Mouse (Mus musculus) ES-Bruce4 (cell line): ENCODE data around the gene Ocrl. TPM values are rescaled to one million over a fixed set of nuclear protein-coding genes. Genes with fewer than 3 reads are reported as not detected.

Source experiments
- H3K27ac ChIP-seq: 2 replicates; pipeline ENCODE4 v1.5.1; 2012; ENCODE audit warnings: low read length, inconsistent platforms; ENCODE audit not compliant: insufficient read depth
- H3K27me3 ChIP-seq: 2 replicates; pipeline ENCODE4 v1.6.1; 2012; ENCODE audit warnings: mild to moderate bottlenecking, low read length, inconsistent platforms; ENCODE audit not compliant: control insufficient read depth, poor library complexity, insufficient read depth, severe bottlenecking
- H3K36me3 ChIP-seq: 2 replicates; pipeline ENCODE4 v1.6.1; 2012; ENCODE audit warnings: inconsistent platforms, mild to moderate bottlenecking, low read length, moderate library complexity; ENCODE audit not compliant: control insufficient read depth, poor library complexity, insufficient read depth, severe bottlenecking
- H3K4me1 ChIP-seq: one replicate; pipeline ENCODE4 v1.8.1; 2011; ENCODE audit warnings: low read length; ENCODE audit not compliant: control insufficient read depth, insufficient read depth
- H3K4me3 ChIP-seq: 2 replicates; pipeline ENCODE4 v1.5.1; 2011; ENCODE audit warnings: low read depth, mild to moderate bottlenecking, low read length
- H3K9ac ChIP-seq: 2 replicates; pipeline ENCODE4 v1.6.1; 2012; ENCODE audit warnings: low read depth, mild to moderate bottlenecking, inconsistent platforms; ENCODE audit not compliant: poor library complexity, severe bottlenecking
- H3K9me3 ChIP-seq: replicated peaks from 2 replicates; pipeline ENCODE4 v1.6.1; 2012; ENCODE audit warnings: mild to moderate bottlenecking, low read length, inconsistent platforms; ENCODE audit not compliant: control insufficient read depth, poor library complexity, insufficient read depth, severe bottlenecking
- CTCF ChIP-seq: IDR thresholded peaks from one replicate; pipeline ENCODE4 v1.8.1; 2011; ENCODE audit warnings: low read depth, low read length
- EP300 ChIP-seq: IDR thresholded peaks from 2 replicates; pipeline ENCODE4 v1.6.1; 2011; ENCODE audit warnings: low read depth, low read length; ENCODE audit not compliant: insufficient read depth
- POLR2A ChIP-seq: IDR thresholded peaks from one replicate; pipeline ENCODE4 v1.8.1; 2011; ENCODE audit warnings: low read length; ENCODE audit not compliant: insufficient read depth
- polyA plus RNA-seq: library from polyadenylated mRNA; stranded (reverse); fragments of >200 nt; gene quantifications from 2 replicates; pipeline ENCODE4 v1.2.4, GENCODE M21; 2011; ENCODE audit warnings: low read depth; ENCODE audit not compliant: missing spikeins, insufficient read depth, insufficient read length

The Ocrl gene
- polyA plus RNA-seq, 1 experiment: 45.1 TPM

- H3K4me1 ChIP-seq: no peaks in the 10 kb centered on the region
- no peak overlapping the region for H3K9ac ChIP-seq
- no peaks in the 10 kb centered on the region for H3K9me3 ChIP-seq
- H3K4me3 ChIP-seq: no peak overlapping the region
- H3K27me3 ChIP-seq: no peaks in the 10 kb centered on the region
- H3K36me3 ChIP-seq: no peaks in the 10 kb centered on the region; the same call in 1 of the 2 replicates
- no peak for TF ChIP-seq CTCF
- no peak for TF ChIP-seq EP300
- no peak for TF ChIP-seq POLR2A
- no peak overlapping the region for H3K27ac ChIP-seq
Measured at GRCm38 (mm10) chrX:47930449-47930848, 18.3 kb downstream of the Ocrl start.

DNA sequence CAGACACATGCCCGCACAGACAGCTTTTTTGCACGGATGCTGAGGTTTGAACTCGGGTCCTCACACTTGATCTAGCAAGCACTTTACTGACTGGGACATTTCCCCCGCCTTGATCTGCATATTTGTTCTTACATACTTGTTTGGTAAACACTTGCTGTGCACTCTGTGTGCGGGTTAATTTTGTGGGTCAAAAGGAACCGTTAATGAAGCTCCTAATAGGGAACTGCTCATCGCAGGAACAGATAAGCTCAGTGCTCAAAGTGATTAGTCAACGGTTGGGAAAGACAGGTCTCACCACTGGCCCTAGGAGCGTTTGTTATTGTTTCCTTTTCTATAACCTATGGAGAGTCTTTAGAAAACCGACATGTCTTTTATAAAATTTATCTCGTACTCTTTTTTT lies 22.2 kb downstream of the Ocrl start:
- Histone ChIP-seq H3K27ac (no peak overlapping the region), H3K9me3 (no peaks in the 10 kb centered on the region), H3K27me3 (no peaks in the 10 kb centered on the region), H3K4me3 (no peak overlapping the region), H3K36me3 (no peaks in the 10 kb centered on the region; the same call in 1 of the 2 replicates), H3K9ac (no peak overlapping the region), H3K4me1 (no peaks in the 10 kb centered on the region)
- TF ChIP-seq CTCF: no peak
- TF ChIP-seq EP300: no peak
- TF ChIP-seq POLR2A: no peak

- no peaks in the 10 kb centered on the region for H3K36me3 ChIP-seq
Measured at GRCm38 (mm10) chrX:47936885-47937284, 24.7 kb downstream of the Ocrl start.

GRCm38 (mm10) chrX:47937740-47938139 lies 25.6 kb downstream of the Ocrl start:
- Histone ChIP-seq H3K4me3 (no peak overlapping the region), H3K4me1 (no peaks in the 10 kb centered on the region), H3K36me3 (no peaks in the 10 kb centered on the region), H3K27ac (no peak overlapping the region), H3K9ac (no peak overlapping the region), H3K27me3 (no peaks in the 10 kb centered on the region), H3K9me3 (no peaks in the 10 kb centered on the region)
- TF ChIP-seq EP300 (no peak), CTCF (no peak), POLR2A (no peak)

More at GRCm38 (mm10) chrX:47936885-47937284, 24.7 kb downstream of the Ocrl start:
- Histone ChIP-seq H3K27me3 (no peaks in the 10 kb centered on the region), H3K27ac (no peak overlapping the region), H3K4me3 (no peak overlapping the region), H3K9me3 (no peaks in the 10 kb centered on the region), H3K9ac (no peak overlapping the region), H3K4me1 (no peaks in the 10 kb centered on the region)
- TF ChIP-seq EP300: no peak
- no peak for TF ChIP-seq CTCF
- TF ChIP-seq POLR2A: no peak

DNA sequence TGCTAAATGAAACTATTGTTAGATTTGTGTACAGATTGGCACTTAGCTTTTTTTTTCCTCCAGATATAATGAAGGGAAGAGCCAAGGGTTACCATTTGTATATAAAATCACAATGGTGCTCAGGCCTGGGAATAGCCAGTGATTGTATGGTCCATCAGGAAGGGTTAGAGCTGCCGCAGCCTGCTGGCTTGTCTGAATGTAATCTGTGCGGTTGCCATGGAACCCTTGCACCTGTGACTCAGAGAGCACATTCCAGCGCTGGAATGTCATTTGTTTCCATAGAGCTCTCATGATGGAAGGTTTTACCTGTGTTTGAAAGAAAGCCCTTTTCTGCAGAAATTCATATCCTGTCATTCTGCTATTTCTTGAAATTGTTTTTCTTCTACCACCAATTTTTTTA lies 37.5 kb downstream of the Ocrl start:
- Histone ChIP-seq H3K9ac (no peak overlapping the region), H3K27ac (no peak overlapping the region), H3K4me3 (no peak overlapping the region), H3K4me1 (no peaks in the 10 kb centered on the region), H3K27me3 (no peaks in the 10 kb centered on the region), H3K9me3 (no peaks in the 10 kb centered on the region), H3K36me3 (no peaks in the 10 kb centered on the region)
- TF ChIP-seq CTCF (no peak), POLR2A (no peak), EP300 (peak; percentile 76; the same call in 1 of the 2 replicates)

DNA sequence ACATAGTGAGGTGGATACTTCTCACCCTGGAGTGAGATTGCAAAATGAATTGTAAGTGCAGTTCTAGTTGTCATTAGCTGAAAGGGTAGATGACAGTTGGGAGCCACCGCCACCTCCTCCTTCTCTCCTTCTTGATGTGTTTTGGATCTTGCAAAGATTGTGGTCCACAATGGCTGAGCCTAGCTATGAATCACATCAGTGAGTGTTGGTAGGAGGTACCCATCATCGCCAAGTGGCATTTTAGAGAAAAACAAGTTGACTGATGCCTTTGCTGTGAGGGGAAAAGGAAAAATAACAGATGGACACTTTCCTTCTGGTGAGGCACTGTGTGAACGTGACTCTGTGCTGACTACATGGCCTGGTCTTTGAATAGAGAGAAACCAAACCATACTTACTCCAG lies 50.4 kb downstream of the Ocrl start:
- Histone ChIP-seq H3K9ac (no peak overlapping the region), H3K4me1 (no peaks in the 10 kb centered on the region)
- no peak for TF ChIP-seq EP300
- TF ChIP-seq CTCF: no peak
- TF ChIP-seq POLR2A: no peak

More for the DNA sequence above, 50.4 kb downstream of the Ocrl start:
- no peaks in the 10 kb centered on the region for H3K27me3 ChIP-seq
- no peak overlapping the region for H3K27ac ChIP-seq
- H3K36me3 ChIP-seq: no peaks in the 10 kb centered on the region
- H3K9me3 ChIP-seq: no peaks in the 10 kb centered on the region
- H3K4me3 ChIP-seq: no peak overlapping the region
